Mouse (Mus musculus): ENCODE measurements around the gene Wdhd1. TPM values are rescaled to one million over a fixed set of nuclear protein-coding genes. Genes with fewer than 3 reads are reported as not detected.
"Not testable (repeated sequence)": the region's sequence is repeated elsewhere in the genome, so short reads cannot be mapped to it uniquely, and the experiment has no call there.

The Wdhd1 gene
- 11.5 and 18.4 TPM in 2 replicates for polyA plus RNA-seq (2015; fragmentation: Nextera tagmentation; extraction: Ambion mirVana)

DNA sequence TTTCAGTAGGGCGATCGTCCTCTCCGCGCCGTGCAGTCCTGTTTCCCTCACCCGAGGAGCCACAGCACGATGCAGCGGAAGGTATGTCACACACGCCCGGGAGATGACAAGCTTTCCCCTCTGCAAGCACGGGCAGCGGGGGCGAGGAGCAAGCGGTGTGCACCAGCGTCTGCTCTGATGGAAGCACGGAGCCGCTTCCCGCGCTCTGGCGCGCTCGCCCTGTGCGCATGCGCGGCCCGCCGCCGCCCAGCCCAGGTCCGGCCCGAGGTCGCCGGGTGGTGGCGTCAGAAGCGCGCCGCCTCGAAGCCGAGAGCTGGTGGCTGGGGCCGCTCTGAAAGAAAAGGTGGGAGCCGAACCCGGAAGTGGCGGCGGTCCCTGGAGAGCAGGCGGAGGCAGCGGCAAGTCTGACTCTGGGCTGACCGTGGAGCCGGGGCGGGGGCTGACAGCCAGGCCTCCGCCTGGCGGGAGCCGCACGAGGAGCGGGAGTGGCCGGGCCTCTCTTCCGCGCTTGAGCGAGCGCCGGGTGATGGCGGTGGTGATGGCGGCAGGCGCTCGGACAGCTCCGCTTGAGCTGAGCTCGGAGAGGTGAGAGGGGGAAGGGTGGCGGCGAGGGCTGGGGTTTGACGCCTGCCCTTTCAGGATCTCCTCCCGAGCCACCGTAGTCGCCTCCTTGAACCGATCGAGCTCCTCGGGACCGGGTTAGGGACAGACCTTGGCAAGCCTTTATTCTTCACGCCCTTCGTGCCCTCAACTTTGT is at the start of gene Wdhd1, which contains the start of gene Socs4:
TSS of gene Wdhd1 (minus strand) at position 221 of the 757 bp plus-strand sequence.
TSS of gene Socs4 (plus strand) at position 295 of the 757 bp plus-strand sequence.
- under 1% methylated on average over 77 of the region's 77 CpGs for WGBS
- H3K9me3 ChIP-seq (replicated peaks), result no peaks in the 10 kb centered on the region
- H3K4me2 ChIP-seq, result peak within 1 kb of the TSS; percentile 75
- no peaks in the 10 kb centered on the region for H3K27me3 ChIP-seq (replicated peaks)
- peak; percentile 97 for ATAC-seq (ENCODE audit: low FRiP score)
- peak within 1 kb of the TSS; percentile 72 for H3K9ac ChIP-seq (replicated peaks)
- H3K4me1 ChIP-seq, result peaks cover 26% of the 10 kb centered on the region
- no peaks in the 10 kb centered on the region for H3K36me3 ChIP-seq
- peak within 1 kb of the TSS; percentile 95 for H3K27ac ChIP-seq (replicated peaks)
- H3K4me3 ChIP-seq (replicated peaks), result peak within 1 kb of the TSS; percentile 80

GRCm38 (mm10) chr14:47325965-47326761 is 49.5 kb upstream of the Wdhd1 start:
- Histone ChIP-seq H3K4me3 (replicated peaks) (no peak overlapping the region), H3K4me2 (no peak overlapping the region), H3K27me3 (replicated peaks) (no peaks in the 10 kb centered on the region), H3K36me3 (no peaks in the 10 kb centered on the region), H3K4me1 (no peaks in the 10 kb centered on the region), H3K9me3 (replicated peaks) (no peaks in the 10 kb centered on the region), H3K27ac (replicated peaks) (no peak overlapping the region), H3K9ac (replicated peaks) (no peak overlapping the region)
- WGBS, result 83% methylated on average over 9 of the region's 9 CpGs
- no peak for ATAC-seq (ENCODE audit: low FRiP score)

DNA sequence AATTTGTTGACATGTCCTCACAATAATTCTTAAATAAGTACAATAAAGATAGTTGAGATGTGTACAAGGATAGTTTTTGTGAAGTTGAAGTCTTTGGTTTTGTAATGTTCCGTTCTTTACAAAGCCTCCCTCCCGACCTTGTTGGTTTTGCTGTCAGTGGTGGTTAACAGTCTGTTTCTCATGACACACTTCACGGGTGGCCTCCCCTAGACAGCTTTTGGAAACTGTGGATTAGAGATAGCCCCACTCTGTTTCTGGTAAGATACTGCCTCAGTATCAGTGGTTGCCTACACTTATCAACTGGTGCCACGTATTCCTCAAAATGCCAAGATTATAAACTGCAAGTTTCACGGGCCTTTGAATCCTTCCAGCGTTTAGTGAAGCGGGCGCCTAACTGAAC is 44.9 kb upstream of the Wdhd1 start:
- not testable (repeated sequence) for H3K9me3 ChIP-seq (replicated peaks); H3K27me3 ChIP-seq (replicated peaks); H3K4me2 ChIP-seq; H3K27ac ChIP-seq (replicated peaks); H3K9ac ChIP-seq (replicated peaks); H3K4me3 ChIP-seq (replicated peaks); H3K4me1 ChIP-seq; ATAC-seq (ENCODE audit: low FRiP score)
- WGBS, result 96% methylated on average over 6 of the region's 8 CpGs
- H3K36me3 ChIP-seq, result peaks cover 19% of the 10 kb centered on the region

GRCm38 (mm10) chr14:47319362-47319761 is 42.7 kb upstream of the Wdhd1 start:
- no peaks in the 10 kb centered on the region for H3K4me1 ChIP-seq
- no peaks in the 10 kb centered on the region for H3K27me3 ChIP-seq (replicated peaks)
- H3K9me3 ChIP-seq (replicated peaks), result no peaks in the 10 kb centered on the region
- H3K27ac ChIP-seq (replicated peaks), result no peak overlapping the region
- H3K4me2 ChIP-seq, result no peak overlapping the region
- no peak overlapping the region for H3K4me3 ChIP-seq (replicated peaks)
- 95% methylated on average over 5 of the region's 5 CpGs for WGBS
- ATAC-seq (ENCODE audit: low FRiP score), result no peak
- H3K36me3 ChIP-seq, result peaks cover 28% of the 10 kb centered on the region
- no peak overlapping the region for H3K9ac ChIP-seq (replicated peaks)

- peak; percentile 45; the same call in 1 of the 2 replicates for ATAC-seq (ENCODE audit: low FRiP score)
These were observed 33.9 kb upstream of the Wdhd1 start for GRCm38 (mm10) chr14:47310342-47311181.

GRCm38 (mm10) chr14:47309061-47309460 is 32.4 kb upstream of the Wdhd1 start:
- no peak overlapping the region for H3K4me3 ChIP-seq (replicated peaks)
- WGBS, result 98% methylated on average over 1 of the region's 1 CpGs
- H3K4me1 ChIP-seq, result peaks cover 5% of the 10 kb centered on the region; the same call in 1 of the 2 replicates
- ATAC-seq (ENCODE audit: low FRiP score), result no peak
- H3K9ac ChIP-seq (replicated peaks), result no peak overlapping the region
- no peaks in the 10 kb centered on the region for H3K27me3 ChIP-seq (replicated peaks)
- H3K36me3 ChIP-seq, result peaks cover 32% of the 10 kb centered on the region
- no peak overlapping the region for H3K27ac ChIP-seq (replicated peaks)
- H3K9me3 ChIP-seq (replicated peaks), result no peaks in the 10 kb centered on the region
- no peak overlapping the region for H3K4me2 ChIP-seq

More at GRCm38 (mm10) chr14:47310342-47311181, 33.9 kb upstream of the Wdhd1 start:
- Histone ChIP-seq H3K9ac (replicated peaks) (no peak overlapping the region), H3K4me1 (no peaks in the 10 kb centered on the region), H3K9me3 (replicated peaks) (no peaks in the 10 kb centered on the region), H3K27me3 (replicated peaks) (no peaks in the 10 kb centered on the region), H3K27ac (replicated peaks) (no peak overlapping the region), H3K4me2 (no peak overlapping the region), H3K36me3 (peaks cover 41% of the 10 kb centered on the region), H3K4me3 (replicated peaks) (no peak overlapping the region)
- WGBS, result 93% methylated on average over 18 of the region's 18 CpGs

DNA sequence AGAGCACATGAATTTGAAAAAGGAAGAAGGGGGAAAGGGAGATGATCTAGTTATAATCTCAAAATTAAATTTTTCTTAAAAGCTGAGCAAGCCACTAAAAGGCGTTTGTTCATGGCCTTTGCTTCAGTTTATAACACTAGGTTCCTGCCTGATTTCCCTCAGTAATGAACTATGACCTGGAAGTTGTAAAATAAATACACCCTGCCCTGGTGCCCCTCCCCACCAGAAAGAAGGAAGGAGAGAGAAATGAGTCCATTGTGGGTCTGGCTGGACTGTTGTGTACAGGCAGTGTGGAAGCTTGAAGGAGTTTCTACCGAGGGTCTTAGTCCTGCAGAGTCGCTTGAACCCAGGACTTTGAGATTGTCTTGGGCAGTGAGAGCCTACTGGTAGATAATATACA is 31.0 kb upstream of the Wdhd1 start:
- no peaks in the 10 kb centered on the region for H3K9me3 ChIP-seq (replicated peaks)
- ATAC-seq (ENCODE audit: low FRiP score), result no peak
- H3K4me3 ChIP-seq (replicated peaks), result no peak overlapping the region
- peaks cover 29% of the 10 kb centered on the region for H3K36me3 ChIP-seq
- WGBS, result 87% methylated on average over 3 of the region's 3 CpGs
- no peaks in the 10 kb centered on the region for H3K27me3 ChIP-seq (replicated peaks)
- H3K4me1 ChIP-seq, result peaks cover 12% of the 10 kb centered on the region
- no peak overlapping the region for H3K4me2 ChIP-seq
- H3K9ac ChIP-seq (replicated peaks), result no peak overlapping the region
- H3K27ac ChIP-seq (replicated peaks), result no peak overlapping the region

GRCm38 (mm10) chr14:47305933-47306332 is 29.3 kb upstream of the Wdhd1 start:
- Histone ChIP-seq H3K4me2 (no peak overlapping the region), H3K9ac (replicated peaks) (no peak overlapping the region), H3K4me1 (peaks cover 17% of the 10 kb centered on the region), H3K27ac (replicated peaks) (no peak overlapping the region), H3K9me3 (replicated peaks) (no peaks in the 10 kb centered on the region), H3K4me3 (replicated peaks) (no peak overlapping the region), H3K36me3 (peaks cover 16% of the 10 kb centered on the region), H3K27me3 (replicated peaks) (no peaks in the 10 kb centered on the region)
- no peak for ATAC-seq (ENCODE audit: low FRiP score)
- 86% methylated on average over 4 of the region's 4 CpGs for WGBS

DNA sequence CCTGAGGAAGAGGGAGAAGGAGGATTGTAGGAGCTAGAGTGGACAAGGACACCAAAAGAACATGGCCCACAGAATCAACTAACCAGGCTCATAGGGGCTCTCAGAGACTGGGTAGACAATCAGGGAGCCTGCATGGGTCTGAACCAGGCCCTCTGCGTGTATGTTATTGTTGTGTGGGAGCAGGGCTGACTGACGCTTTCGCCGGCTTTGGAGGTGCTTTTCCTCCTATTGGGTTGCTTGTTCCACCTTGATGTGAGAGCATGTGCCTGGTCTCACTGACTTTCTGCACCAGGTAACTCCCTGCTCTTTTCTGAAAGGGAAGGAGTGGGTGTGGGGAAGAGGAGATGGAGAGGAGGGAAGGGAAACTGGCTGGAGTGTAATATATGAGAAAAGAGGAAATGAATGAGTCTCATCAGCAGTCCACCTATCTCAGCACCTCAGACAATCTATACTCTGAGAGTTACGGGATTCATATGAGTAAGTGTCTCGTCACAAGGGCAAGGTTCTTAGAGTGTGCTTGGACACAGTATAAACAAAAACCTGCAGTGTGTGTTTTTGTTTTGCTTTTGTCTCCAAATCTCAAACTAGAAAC is 28.3 kb upstream of the Wdhd1 start:
- Histone ChIP-seq H3K27ac (replicated peaks) (no peak overlapping the region), H3K4me1 (peaks cover 26% of the 10 kb centered on the region), H3K9me3 (replicated peaks) (no peaks in the 10 kb centered on the region), H3K9ac (replicated peaks) (no peak overlapping the region), H3K4me3 (replicated peaks) (no peak overlapping the region), H3K4me2 (no peak overlapping the region), H3K36me3 (peaks cover 6% of the 10 kb centered on the region; the same call in 1 of the 2 replicates), H3K27me3 (replicated peaks) (no peaks in the 10 kb centered on the region)
- 94% methylated on average over 6 of the region's 6 CpGs for WGBS
- no peak for ATAC-seq (ENCODE audit: low FRiP score)

DNA sequence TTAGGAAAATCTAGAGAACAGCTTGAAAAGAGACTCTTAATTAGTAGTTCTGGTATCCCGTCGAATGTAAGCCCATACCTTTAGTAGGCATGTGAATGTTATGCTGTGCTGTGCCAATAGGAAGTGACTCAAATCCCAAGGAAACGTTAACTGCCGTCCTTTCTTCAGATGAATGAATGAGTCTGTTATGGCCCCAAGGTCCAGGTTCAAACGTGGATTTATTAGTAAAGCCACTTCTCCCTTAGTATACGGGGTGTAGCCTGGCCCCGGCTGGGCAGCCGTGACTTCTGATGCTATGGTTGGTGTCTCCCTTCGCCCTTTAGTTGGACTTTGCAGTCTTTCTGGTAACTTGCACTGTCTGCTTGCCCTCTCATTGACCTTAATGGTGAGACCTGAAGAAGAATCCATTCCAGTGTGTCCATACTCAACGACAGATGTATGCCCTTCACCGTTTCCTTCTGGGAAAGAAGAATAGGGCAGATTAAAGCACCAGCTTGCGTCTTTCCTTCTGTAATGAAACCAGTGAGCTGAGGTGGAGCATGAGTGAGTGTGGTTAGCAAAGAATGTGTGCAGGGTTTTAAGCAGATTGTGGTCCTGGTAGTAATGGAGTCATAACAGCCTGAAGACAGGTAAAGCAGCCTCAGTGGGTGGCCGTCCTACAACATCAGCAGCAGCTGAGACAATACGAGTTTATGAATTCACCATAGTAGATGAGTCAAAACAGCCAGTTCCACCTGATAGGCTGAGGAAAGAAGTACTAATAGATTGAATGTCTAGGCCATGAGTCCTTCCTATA is 26.4 kb upstream of the Wdhd1 start:
- H3K36me3 ChIP-seq, result no peaks in the 10 kb centered on the region
- no peak overlapping the region for H3K4me2 ChIP-seq
- no peak overlapping the region for H3K4me3 ChIP-seq (replicated peaks)
- H3K9me3 ChIP-seq (replicated peaks), result no peaks in the 10 kb centered on the region
- ATAC-seq (ENCODE audit: low FRiP score), result no peak
- no peaks in the 10 kb centered on the region for H3K27me3 ChIP-seq (replicated peaks)
- peaks cover 36% of the 10 kb centered on the region for H3K4me1 ChIP-seq
- no peak overlapping the region for H3K9ac ChIP-seq (replicated peaks)
- no peak overlapping the region for H3K27ac ChIP-seq (replicated peaks)
- WGBS, result 80% methylated on average over 14 of the region's 14 CpGs

Data from neural tube, embryonic 15.5 days (tissue).